Mouse (Mus musculus) cortical plate, adult 2 months (tissue): ENCODE measurements at regions not wholly inside any gene's neighbourhood (a gene's known extent, or its start where the extent isn't known, plus 50 kb on each side); places are given as distances from the start of the nearest gene placed in this dataset.

Experiments
- CTCF ChIP-seq: fragments of 200-500 bp; IDR thresholded peaks from 2 replicates; pipeline ENCODE4 v1.5.1; 2011; ENCODE audit warnings: mild to moderate bottlenecking, control low read depth, low read length; ENCODE audit not compliant: insufficient read depth; ENCODE audit errors: extremely low read depth
- POLR2A ChIP-seq: fragments of 200-500 bp; IDR thresholded peaks from 2 replicates; pipeline ENCODE4 v1.6.1; 2011; ENCODE audit warnings: mild to moderate bottlenecking, low read length, control low read depth; ENCODE audit not compliant: insufficient read depth; ENCODE audit errors: extremely low read depth

DNA sequence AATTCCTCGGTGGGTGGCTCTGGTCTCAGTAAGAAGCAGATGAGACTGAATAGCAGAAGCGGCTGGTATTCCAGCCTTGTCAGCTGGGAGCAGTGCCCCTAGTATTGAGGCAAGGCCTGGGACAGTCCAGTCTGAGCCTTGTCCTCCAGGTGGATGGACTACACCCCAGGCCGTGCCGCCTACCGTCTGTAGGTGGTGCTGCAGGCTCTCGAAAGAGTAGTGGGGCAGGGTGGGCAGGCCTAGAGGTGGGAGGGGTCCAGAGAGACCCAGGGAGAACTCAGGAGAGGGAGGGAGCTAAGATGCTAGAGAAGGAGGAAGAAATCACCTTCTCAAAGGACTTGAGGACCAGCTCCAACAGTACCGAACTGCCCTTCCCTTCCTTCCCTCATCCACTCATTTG lies 326.0 kb downstream of the Matn1 start:
- peak; percentile 52 for TF ChIP-seq CTCF
- TF ChIP-seq POLR2A, result no peak
